Mouse (Mus musculus) lung, adult 10 weeks (tissue): ENCODE results near the gene Mtfr1l. TPM values are rescaled to one million over a fixed set of nuclear protein-coding genes. Genes with fewer than 3 reads are reported as not detected.

Source experiments
- polyA plus RNA-seq: library from polyadenylated mRNA; stranded (reverse); fragments of 350-450 nt; fragmentation: Illumina TruSeq; extraction: RNeasy Lipid Tissue Mini Kit (QIAGEN cat#74804); gene quantifications from one replicate; pipeline ENCODE4 v1.2.3, GENCODE M21; 2014; ENCODE audit warnings: low read depth, low replicate concordance; ENCODE audit not compliant: insufficient read depth

The Mtfr1l gene
- 75.8 TPM for polyA plus RNA-seq

DNA sequence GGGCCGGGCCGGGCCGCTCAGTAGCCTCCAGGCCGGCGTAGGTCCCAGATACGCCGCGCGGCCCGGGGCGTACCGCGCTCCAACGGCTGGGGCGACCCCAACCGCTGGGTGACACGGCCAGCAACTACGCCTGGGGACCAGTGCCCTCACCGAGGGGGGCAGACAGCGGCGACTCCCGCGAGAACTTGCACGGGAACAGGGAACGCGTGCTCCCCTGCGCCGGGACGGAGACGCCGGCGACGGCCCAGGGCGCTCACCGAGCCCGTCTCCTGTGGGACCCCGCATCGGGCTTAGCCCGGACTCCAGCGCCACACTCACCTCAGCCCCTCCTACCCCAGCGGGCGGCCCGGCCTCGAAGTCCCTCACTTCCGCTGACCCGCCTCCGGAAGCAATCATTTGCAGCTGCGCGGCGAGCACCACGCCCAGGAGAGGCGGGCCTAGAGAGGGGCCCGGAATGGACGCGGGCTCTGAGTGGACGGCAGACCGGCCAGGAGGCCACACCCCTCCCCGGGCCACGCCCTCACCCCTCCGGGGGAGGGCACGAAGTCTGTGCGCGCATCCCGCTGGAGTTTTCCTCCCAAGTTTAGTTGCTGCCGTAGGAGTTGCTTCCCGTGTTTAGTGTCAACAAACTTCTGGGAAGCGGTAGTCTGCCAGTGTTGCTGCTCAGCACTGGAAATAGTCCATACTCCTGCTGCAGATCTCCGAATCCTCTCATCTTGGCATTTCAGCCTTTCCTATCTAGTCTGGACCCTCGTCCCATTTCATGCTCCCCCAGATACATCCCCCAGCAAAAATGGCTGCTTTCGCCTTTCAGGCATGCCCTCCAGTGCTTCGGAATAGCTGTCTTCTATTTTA is at the start of gene Mtfr1l:
Mtfr1l (minus strand) TSS at position 456 of the 855 bp plus-strand sequence.

DNA sequence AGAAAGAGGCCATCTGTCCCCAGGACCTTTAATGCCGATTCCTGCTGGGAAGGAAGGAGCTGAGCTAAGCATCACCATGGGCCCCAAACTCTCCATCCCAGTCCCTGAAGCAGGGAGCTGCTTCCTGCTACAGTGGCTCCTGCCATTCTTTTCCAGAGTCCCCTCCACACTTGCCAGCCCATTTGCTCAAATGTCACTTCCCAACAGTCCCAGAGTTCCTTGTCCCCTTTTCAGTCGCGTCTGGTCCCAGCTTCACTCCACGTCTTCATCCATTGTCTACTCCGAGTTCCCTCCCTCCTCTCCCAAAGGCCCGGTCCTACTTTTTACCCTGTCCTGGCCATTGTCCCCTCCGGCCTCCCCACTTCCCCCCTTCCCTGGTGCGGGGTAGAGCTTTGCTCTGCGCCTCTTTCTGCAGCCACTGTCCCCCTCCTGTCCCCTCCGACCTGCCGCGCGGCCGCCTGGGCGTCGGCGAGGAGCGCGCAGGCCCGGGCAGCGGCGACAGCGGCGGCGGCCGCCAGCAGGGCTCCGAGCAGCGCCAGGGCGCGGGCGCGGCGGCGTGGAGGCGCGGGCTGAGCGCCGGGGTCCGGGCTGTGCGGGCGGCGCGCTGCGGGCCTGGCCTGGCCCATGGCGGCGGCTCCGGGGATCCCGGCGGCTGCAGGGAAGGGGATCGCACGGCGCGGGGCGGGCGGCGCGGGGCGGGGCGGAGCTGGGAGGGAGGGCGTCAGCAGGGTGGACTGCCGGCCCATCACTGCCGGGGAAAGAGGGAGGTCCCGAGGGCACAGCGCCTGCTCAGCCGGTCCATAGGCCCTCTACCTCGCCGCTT is 16.5 kb upstream of the Mtfr1l start, which contains the start of gene Selenon:
Selenon (minus strand) TSS at position 673 of the 823 bp plus-strand sequence.

DNA sequence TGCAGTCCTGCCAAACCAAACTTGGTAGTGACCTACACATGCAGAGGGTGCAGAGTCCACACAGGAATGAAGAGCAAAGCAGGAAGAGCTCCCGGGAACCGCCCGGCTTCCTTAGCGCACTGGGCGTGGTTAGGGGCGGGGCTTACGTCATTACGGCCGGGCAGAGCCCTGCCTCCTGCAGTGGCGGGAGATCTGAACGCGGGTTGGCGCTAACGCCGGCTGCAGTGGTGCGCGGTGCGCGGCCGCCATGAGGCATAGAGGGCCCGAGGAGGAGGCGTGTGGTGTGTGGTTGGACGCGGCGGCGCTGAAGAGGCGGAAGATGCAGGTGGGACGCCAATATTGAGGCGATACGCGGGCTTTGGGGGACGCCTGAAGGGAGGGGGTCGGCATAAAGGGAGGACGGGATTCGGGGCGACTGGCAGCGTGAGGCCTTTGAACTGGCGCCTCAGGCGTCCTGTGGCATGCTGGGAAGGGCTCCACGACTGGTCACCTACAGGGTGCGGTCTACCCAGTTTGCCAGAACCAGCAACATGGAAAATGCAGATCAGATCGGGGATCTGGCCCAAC is 24.3 kb downstream of the Mtfr1l start, which contains the start of gene Aunip:
Aunip (plus strand) TSS at position 155 of the 567 bp plus-strand sequence.

DNA sequence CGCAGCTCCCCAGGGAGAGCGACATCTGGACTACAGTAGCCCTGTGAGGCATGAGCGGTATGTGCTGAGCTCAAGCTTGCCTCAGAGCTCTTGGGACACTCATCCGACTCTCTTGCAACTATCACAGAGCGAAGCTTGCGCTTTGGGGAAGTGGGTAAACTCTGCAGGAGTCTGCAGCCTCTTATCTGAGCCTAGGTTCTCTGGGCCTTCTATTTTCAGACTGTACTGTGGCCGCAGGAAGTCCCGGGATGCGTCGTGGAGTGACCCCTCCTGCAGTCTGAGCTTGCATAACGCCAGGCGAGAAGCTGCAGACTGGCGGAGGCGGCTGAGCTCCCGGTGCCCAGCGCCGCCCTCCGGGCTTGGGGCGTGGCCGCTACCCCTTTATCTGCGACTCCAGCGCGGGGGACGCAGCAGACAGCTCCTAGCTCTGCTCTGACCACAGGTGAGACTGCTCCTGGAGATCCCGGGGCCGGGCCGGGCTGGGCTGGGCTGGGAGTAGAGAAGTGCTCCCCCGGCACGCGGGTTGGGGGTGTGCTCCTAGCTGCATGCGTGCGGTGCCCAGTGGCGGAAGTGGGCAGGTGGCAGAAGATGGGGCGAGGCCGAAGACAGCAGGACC is 38.5 kb downstream of the Mtfr1l start, which contains the start of gene Paqr7:
Paqr7 (plus strand) TSS at position 103 of the 616 bp plus-strand sequence.

Other genes with a start within 250 kb of the Mtfr1l start
- 3.1 TPM for gene Pdik1l, start 247.5 kb downstream of the Mtfr1l start, polyA plus RNA-seq
- 1.6 TPM for gene Trim63, start 220.3 kb downstream of the Mtfr1l start, polyA plus RNA-seq
- 0.42 TPM for gene Slc30a2, start 192.2 kb downstream of the Mtfr1l start, polyA plus RNA-seq
- 0.71 TPM for gene Extl1, start 151.5 kb downstream of the Mtfr1l start, polyA plus RNA-seq
- 14.1 TPM for gene Pafah2, start 139.1 kb downstream of the Mtfr1l start, polyA plus RNA-seq
- gene Stmn1, start 67.1 kb downstream of the Mtfr1l start, polyA plus RNA-seq: 191 TPM
- gene Paqr7, start 38.7 kb downstream of the Mtfr1l start, polyA plus RNA-seq: 47.6 TPM
- gene Aunip, start 24.4 kb downstream of the Mtfr1l start, polyA plus RNA-seq: not detected
- gene Selenon, start 16.8 kb upstream of the Mtfr1l start, polyA plus RNA-seq: 18.5 TPM
- 7.4 TPM for gene Man1c1, start 168.9 kb upstream of the Mtfr1l start, polyA plus RNA-seq
- 16.0 TPM for gene Ldlrap1, start 232.6 kb upstream of the Mtfr1l start, polyA plus RNA-seq